Mouse (Mus musculus): ENCODE measurements around the gene Slitrk2.

Gene Slitrk2

GRCm38 (mm10) chrX:66648911-66649620 lies at the start of gene Slitrk2:
Gene Slitrk2, plus strand, starts transcription at chrX:66649318.
- DNase-seq (ENCODE audit: low read depth) = no peak

- no peak for DNase-seq (ENCODE audit: low read depth)
Observed at GRCm38 (mm10) chrX:66605490-66605889, 43.6 kb upstream of the Slitrk2 start.

- DNase-seq (ENCODE audit: low read depth) = no peak
Observed at GRCm38 (mm10) chrX:66652455-66653144, 3.5 kb downstream of the Slitrk2 start.

GRCm38 (mm10) chrX:66657365-66657764 lies 8.2 kb downstream of the Slitrk2 start:
- no peak for DNase-seq (ENCODE audit: low read depth)

- DNase-seq (ENCODE audit: low read depth) = no peak
Observed at GRCm38 (mm10) chrX:66676959-66677358, 27.8 kb downstream of the Slitrk2 start.

- DNase-seq (ENCODE audit: low read depth) = no peak
Observed at GRCm38 (mm10) chrX:66678646-66679045, 29.5 kb downstream of the Slitrk2 start.
